Mouse (Mus musculus) heart, postnatal 0 days (tissue): ENCODE results near the gene Tcf3.

Experiments
- CTCF ChIP-seq: IDR thresholded peaks from 2 replicates; pipeline ENCODE4 v1.5.1; 2016; ENCODE audit warnings: antibody characterized with exemption, control low read depth, low read depth
- EP300 ChIP-seq: IDR thresholded peaks from 2 replicates; pipeline ENCODE4 v1.6.1; 2016; ENCODE audit warnings: antibody characterized with exemption, low read depth

DNA sequence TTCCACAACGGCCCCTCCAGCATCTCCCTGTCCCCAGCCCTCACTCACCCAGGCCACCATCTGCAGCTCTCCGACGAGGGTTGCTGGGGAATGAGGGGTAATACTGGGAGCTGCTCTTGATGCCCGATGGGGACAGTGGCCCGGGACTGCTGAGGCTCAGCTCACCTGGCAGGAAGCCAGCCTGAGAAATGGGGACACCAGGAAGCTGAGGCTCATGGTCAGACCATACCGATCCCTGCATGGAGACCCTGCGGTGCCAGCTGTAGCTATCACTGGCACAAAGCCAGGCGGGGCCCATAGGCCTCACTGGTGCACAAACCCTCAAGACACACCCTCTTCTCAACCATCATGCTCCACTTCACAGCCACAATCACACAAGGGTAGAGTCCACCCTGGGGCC is 14.0 kb downstream of the Tcf3 start:
- TF ChIP-seq CTCF (no peak), EP300 (no peak)
